Mouse (Mus musculus) midbrain, postnatal 0 days (tissue): ENCODE data around the gene Rtn4rl2. TPM values are rescaled to one million over a fixed set of nuclear protein-coding genes. Genes with fewer than 3 reads are reported as not detected.
A peak's percentile ranks its signal among the peaks of the same experiment; 100 is the strongest.

ENCODE experiments used
- ATAC-seq: fragments of 200-750 bp; cut with Nextera tagmentation; 2 replicates; pipeline ENCODE4 v1.8.0; 2017; ENCODE audit warnings: moderate number of reproducible peaks, mild to moderate bottlenecking, moderate TSS enrichment, moderate library complexity; ENCODE audit not compliant: low FRiP score
- DNase-seq: peaks from one replicate; pipeline ENCODE4 v3.0.0-alpha.2; 2015; ENCODE audit warnings: low spot score
- H3K27ac ChIP-seq: fragments of 300-500 bp; sonication (generic); 2 replicates; pipeline ENCODE4 v1.5.1; 2014; ENCODE audit warnings: low read depth, mild to moderate bottlenecking, low read length, mixed read lengths
- H3K27me3 ChIP-seq: fragments of 300-500 bp; sonication (generic); 2 replicates; pipeline ENCODE4 v1.6.1; 2014; ENCODE audit warnings: low read length, control low read depth, mixed read lengths; ENCODE audit not compliant: insufficient read depth
- H3K36me3 ChIP-seq: fragments of 300-500 bp; sonication (generic); 2 replicates; pipeline ENCODE4 v1.6.1; 2014; ENCODE audit warnings: low read length, control low read depth, mixed read lengths; ENCODE audit not compliant: insufficient read depth
- H3K4me1 ChIP-seq: fragments of 300-500 bp; sonication (generic); 2 replicates; pipeline ENCODE4 v1.6.1; 2014; ENCODE audit warnings: mild to moderate bottlenecking, control low read depth, antibody characterized with exemption, low read length, mixed read lengths; ENCODE audit not compliant: insufficient read depth
- H3K4me2 ChIP-seq: fragments of 300-500 bp; sonication (generic); 2 replicates; pipeline ENCODE4 v1.6.1; 2014; ENCODE audit warnings: low read depth, mild to moderate bottlenecking, low read length, mixed read lengths; ENCODE audit not compliant: poor library complexity, severe bottlenecking
- H3K4me3 ChIP-seq: fragments of 300-500 bp; sonication (generic); 2 replicates; pipeline ENCODE4 v1.5.1; 2014; ENCODE audit warnings: low read depth, mild to moderate bottlenecking, low read length, moderate library complexity
- H3K9ac ChIP-seq: fragments of 300-500 bp; sonication (generic); replicated peaks from 2 replicates; pipeline ENCODE4 v1.6.1; 2014; ENCODE audit warnings: mild to moderate bottlenecking, low read length, moderate library complexity, mixed read lengths; ENCODE audit not compliant: poor library complexity, severe bottlenecking
- H3K9me3 ChIP-seq: fragments of 300-500 bp; sonication (generic); 2 replicates; pipeline ENCODE4 v1.6.1; 2016; ENCODE audit warnings: low read length, control low read depth
- CTCF ChIP-seq: IDR thresholded peaks from 2 replicates; pipeline ENCODE4 v1.5.1; 2016; ENCODE audit warnings: antibody characterized with exemption, mild to moderate bottlenecking
- WGBS: fragments of 180-500 bp; shearing (Covaris S2); extraction: QIAGEN DNeasy Blood & Tissue Kit; methylation state at CpG from one replicate; pipeline ENCODE4 v1.1.7; 2014; 5-methylcytosine and 5-hydroxymethylcytosine counted together
- polyA plus RNA-seq: library from polyadenylated mRNA; unstranded; fragments of >200 nt; fragmentation: Nextera tagmentation; extraction: Ambion mirVana; gene quantifications from 2 replicates; pipeline ENCODE4 v1.2.1, GENCODE M21; 2015
- total RNA-seq: library from RNA; depleted of rRNA; stranded (reverse); fragments of >200 nt; gene quantifications from 2 replicates; pipeline ENCODE4 v1.2.3, GENCODE M21; 2014

The Rtn4rl2 gene
- total and polyA plus RNA-seq, 2 experiments from 2014 or later, result 6.5 to 11.4 TPM

DNA sequence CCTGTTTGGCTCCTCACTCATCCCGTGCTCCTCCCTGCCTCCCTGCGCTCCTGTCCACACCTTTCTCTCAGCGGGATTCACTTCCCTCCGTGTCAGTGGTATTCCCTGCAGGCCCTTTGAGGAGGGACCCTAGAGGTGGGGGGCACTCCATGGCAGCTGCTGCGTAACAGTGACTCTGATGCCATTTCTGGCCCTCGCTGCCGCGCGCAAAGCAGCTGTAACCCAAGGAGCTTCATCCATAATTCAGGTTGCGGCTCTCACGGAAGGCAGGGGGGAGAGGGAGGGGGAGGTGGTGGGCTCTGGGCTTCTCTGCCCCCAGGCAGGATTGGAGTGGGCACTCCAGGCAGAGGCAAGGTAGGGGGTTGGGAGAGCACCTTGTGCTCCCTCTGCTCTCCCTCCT is 3.0 kb downstream of the Rtn4rl2 start:
- peak overlapping the region; percentile 19; the same call in 1 of the 2 replicates for H3K9ac ChIP-seq
- no peak for TF ChIP-seq CTCF

DNA sequence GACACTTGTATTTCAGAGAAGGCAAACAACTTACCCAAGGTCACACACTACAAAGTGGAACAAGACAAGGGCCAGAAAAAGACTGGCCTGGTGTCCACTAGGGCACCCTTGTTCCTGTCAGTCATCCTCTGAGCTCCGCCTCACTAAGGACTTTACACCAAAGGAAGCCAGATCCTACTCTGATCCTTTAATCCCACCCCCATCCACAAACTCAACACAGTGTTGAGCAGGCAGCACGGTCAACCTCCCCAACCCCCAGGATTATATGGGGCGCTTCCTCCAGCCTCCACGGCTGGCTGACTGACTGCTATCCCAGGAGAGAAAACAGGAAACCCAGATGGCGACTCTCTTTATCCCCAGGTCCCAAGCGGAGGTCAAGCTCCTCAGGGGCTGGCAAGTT is 3.4 kb downstream of the Rtn4rl2 start:
- DNase-seq (no peak), ATAC-seq (no peak)
- Histone ChIP-seq H3K4me3 (peak overlapping the region; percentile 19; the same call in 1 of the 2 replicates), H3K4me1 (peaks cover 6% of the 10 kb centered on the region; the same call in 1 of the 2 replicates), H3K9ac (no peak overlapping the region), H3K9me3 (no peaks in the 10 kb centered on the region), H3K36me3 (no peaks in the 10 kb centered on the region), H3K4me2 (peak overlapping the region; percentile 35), H3K27me3 (peaks cover 22% of the 10 kb centered on the region), H3K27ac (no peak overlapping the region)
- 8% methylated on average over 6 of the region's 6 CpGs for WGBS
- TF ChIP-seq CTCF, result no peak

More for the DNA sequence above, 3.0 kb downstream of the Rtn4rl2 start:
- 1% methylated on average over 11 of the region's 11 CpGs for WGBS
- no peak for ATAC-seq
- Histone ChIP-seq H3K27me3 (peaks cover 22% of the 10 kb centered on the region), H3K27ac (no peak overlapping the region), H3K4me1 (peaks cover 8% of the 10 kb centered on the region; the same call in 1 of the 2 replicates), H3K4me3 (peak overlapping the region; percentile 19; the same call in 1 of the 2 replicates), H3K9me3 (no peaks in the 10 kb centered on the region), H3K4me2 (peak overlapping the region; percentile 35), H3K36me3 (no peaks in the 10 kb centered on the region)
- no peak for DNase-seq

DNA sequence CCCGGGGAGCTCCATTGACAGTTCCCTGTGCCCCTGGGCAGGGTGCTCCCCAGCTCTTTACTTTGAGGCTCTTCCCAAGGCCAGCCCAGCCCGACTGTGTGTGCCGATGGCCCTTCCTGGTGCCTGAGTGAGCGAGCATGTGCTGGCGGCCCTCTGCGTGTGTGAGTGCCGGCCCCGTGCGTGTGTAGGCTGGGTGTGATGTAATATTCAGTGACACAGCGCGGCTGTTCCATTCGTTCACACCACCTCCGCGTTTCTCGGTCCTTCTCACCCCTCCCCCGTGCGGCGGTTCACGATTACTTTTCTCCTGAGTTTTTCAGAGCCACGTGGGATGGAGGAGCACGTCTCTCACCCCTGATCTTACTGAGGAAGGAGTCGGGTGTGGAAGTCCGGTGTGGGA is 3.9 kb downstream of the Rtn4rl2 start:
- no peak overlapping the region for H3K9ac ChIP-seq
- DNase-seq, result no peak
- no peaks in the 10 kb centered on the region for H3K9me3 ChIP-seq
- ATAC-seq, result 0 out of 2 replicates have a peak, but pooled peaks have one; percentile 10
- no peak overlapping the region for H3K27ac ChIP-seq
- peak overlapping the region; percentile 19; the same call in 1 of the 2 replicates for H3K4me3 ChIP-seq
- peak overlapping the region; percentile 35 for H3K4me2 ChIP-seq
- H3K27me3 ChIP-seq, result peaks cover 22% of the 10 kb centered on the region
- WGBS, result 12% methylated on average over 23 of the region's 23 CpGs
- H3K36me3 ChIP-seq, result no peaks in the 10 kb centered on the region
- TF ChIP-seq CTCF, result no peak
- H3K4me1 ChIP-seq, result 0 out of 2 replicates have a peak, but pooled peaks cover 3% of the 10 kb centered on the region

DNA sequence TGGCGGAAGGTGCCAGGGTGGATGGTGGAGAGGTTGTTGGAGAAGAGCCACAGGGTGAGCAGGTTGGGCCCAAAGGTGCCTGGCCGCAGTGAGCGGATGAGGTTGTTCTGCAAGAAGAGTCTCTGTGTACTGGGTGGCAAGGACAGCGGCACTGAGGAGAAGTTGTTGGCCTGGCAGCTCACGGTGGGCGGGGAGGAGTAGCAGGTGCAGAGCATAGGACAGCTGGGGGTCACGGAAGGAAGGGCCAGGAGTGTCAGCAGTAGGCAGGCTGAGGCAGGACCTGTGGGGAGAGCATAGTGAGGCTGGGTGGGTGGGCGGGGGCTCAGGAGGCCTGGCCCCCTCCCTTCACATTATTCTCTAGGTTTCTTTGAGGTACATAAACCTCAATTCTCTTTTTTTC is 5.9 kb downstream of the Rtn4rl2 start:
- TF ChIP-seq CTCF, result no peak
- ATAC-seq (no peak), DNase-seq (no peak)
- Histone ChIP-seq H3K9me3 (no peaks in the 10 kb centered on the region), H3K4me2 (no peak overlapping the region), H3K9ac (no peak overlapping the region), H3K36me3 (no peaks in the 10 kb centered on the region), H3K4me1 (0 out of 2 replicates have a peak, but pooled peaks cover 3% of the 10 kb centered on the region), H3K27ac (no peak overlapping the region), H3K4me3 (no peak overlapping the region), H3K27me3 (peaks cover 25% of the 10 kb centered on the region)
- 81% methylated on average over 8 of the region's 8 CpGs for WGBS

DNA sequence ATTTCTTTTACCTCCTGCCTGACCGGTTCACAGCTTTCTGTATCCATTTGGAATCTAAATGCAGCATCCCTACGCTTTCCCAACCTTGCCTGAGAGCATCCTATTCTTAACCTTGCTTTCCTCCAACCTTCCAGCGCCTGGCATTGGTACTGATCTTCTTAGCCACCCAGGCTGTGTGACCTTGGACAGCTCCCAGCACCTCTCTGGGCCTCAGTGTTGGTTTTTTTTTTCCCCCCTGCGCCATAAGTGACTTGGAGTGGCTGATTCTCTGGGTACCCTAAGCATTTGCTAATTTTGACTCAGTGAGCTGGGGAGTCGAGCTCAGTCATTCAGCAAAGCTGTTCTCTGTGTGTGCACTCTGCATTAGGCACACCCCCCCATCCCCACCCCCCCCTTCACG is 10.7 kb downstream of the Rtn4rl2 start:
- DNase-seq, result no peak
- Histone ChIP-seq H3K4me3 (no peak overlapping the region), H3K4me1 (no peaks in the 10 kb centered on the region), H3K9me3 (no peaks in the 10 kb centered on the region), H3K27me3 (peaks cover 37% of the 10 kb centered on the region; the same call in 1 of the 2 replicates), H3K36me3 (no peaks in the 10 kb centered on the region), H3K9ac (no peak overlapping the region), H3K4me2 (no peak overlapping the region), H3K27ac (no peak overlapping the region)
- no peak for ATAC-seq
- TF ChIP-seq CTCF, result no peak
- 69% methylated on average over 6 of the region's 6 CpGs for WGBS

DNA sequence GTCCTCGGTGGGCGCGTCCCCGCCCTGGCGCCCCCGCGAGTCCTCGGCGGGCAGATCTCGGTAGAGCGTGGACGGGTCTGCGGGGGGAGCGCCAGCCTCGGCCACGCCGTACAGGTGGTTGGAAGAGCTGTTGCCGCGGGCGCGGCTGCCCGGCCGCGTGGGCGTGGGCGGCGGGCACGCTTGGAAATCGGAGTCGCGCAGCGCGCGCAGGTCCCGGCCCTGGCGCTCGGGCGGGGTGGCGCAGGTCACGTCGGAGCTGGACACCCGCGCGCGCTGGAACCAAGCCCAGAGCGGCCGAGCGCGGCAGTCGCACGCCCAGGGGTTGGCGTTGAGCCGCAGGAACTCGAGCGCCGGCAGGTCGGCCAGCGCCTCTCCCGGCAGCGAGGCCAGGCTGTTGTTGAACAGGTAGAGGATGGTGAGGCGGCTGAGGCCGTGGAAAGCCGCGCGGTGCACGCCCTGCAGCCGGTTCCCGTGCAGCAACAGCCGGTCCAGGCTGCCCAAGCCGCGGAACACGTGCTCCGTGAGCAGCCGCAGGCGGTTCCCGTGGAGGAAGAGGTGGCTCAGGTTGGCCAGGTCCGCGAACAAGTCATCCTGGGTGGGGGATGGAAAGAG is 14.3 kb downstream of the Rtn4rl2 start:
- peak overlapping the region; percentile 52 for H3K4me3 ChIP-seq
- no peaks in the 10 kb centered on the region for H3K4me1 ChIP-seq
- no peak for TF ChIP-seq CTCF
- H3K9me3 ChIP-seq, result no peaks in the 10 kb centered on the region
- no peaks in the 10 kb centered on the region for H3K36me3 ChIP-seq
- DNase-seq, result no peak
- WGBS, result 2% methylated on average over 63 of the region's 78 CpGs
- H3K27me3 ChIP-seq, result peaks cover 59% of the 10 kb centered on the region
- H3K27ac ChIP-seq, result no peak overlapping the region
- peak; percentile 72 for ATAC-seq
- peak overlapping the region; percentile 64 for H3K9ac ChIP-seq
- H3K4me2 ChIP-seq, result peak overlapping the region; percentile 84
